Mouse (Mus musculus) E14TG2a.4 (cell line): ENCODE data around the gene Aicda.

Source experiments
- CTCF ChIP-seq: conservative IDR thresholded peaks from 2 replicates; pipeline ENCODE4 v1.5.1; 2014; ENCODE audit warnings: low read length
- NANOG ChIP-seq: IDR thresholded peaks from 2 replicates; pipeline ENCODE4 v1.6.1; 2014; ENCODE audit warnings: borderline replicate concordance, low read length, mixed read lengths
- POU5F1 ChIP-seq: IDR thresholded peaks from 2 replicates; pipeline ENCODE4 v1.6.1; 2014; ENCODE audit warnings: low read length, borderline replicate concordance

GRCm38 (mm10) chr6:122599054-122599737 is 45.6 kb downstream of the Aicda start:
- no peak; the same call in 1 of the 2 replicates for TF ChIP-seq CTCF
- TF ChIP-seq POU5F1 = no peak
- TF ChIP-seq NANOG = no peak
